Mouse (Mus musculus): Measurements from ENCODE around the gene Sh3pxd2a. TPM values are rescaled to one million over a fixed set of nuclear protein-coding genes. Genes with fewer than 3 reads are reported as not detected.

Gene Sh3pxd2a
- 1.8 and 2.2 TPM in 2 replicates for polyA plus RNA-seq (2015; fragmentation: Nextera tagmentation; extraction: Ambion mirVana)

DNA sequence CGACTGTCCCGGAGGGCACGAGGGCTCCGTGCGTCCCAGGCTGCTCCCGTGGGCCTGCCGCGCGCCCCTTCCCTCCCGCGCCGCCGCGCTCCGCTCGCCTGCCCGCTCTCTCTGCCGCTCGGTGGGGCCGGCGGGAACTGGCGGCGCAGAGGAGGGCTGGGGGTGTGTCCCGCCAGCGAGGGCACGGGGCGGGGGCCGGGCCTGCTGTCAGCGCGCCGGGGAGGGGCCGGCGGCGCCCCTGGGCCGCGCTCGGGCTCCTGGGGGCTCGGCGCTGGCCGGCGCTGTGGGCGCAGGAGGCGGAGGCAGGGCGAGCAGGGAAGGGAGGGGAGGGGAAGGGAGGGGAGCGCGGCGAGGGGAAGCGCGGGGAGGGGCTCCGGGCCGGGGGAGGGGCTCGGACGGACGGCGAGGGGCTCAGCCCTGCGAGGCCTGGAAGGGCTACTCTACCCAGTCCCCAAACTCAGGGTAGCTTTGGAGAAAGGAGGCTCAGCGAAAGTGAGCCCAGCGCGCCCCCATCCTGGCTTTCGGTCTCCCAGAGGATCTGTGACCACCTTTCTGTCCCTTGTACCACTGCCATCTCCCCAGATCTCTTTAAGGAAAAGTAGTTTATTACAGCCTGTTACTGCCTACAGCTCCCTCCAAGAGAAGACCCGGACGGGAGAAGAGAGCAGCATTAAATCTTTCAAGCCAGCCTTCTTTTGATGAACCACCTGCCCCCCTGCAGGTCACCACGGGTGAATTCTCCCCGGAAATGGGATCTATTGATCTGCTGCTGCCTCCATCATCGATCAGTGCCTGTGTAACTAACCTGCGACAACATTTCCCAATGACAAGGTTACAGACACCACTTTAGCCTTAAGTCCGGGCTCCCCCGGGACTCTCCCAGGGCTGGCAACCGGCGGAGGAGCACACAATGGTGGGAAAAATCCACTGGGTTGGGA lies at the start of gene Sh3pxd2a:
Sh3pxd2a (minus strand) TSS at position 98 of the 938 bp plus-strand sequence.
- no peaks in the 10 kb centered on the region for H3K36me3 ChIP-seq (ENCODE audit: control insufficient read depth, insufficient read depth, low read length)
- no peaks in the 10 kb centered on the region for H3K27me3 ChIP-seq (replicated peaks; ENCODE audit: control insufficient read depth, insufficient read depth, low read length)
- H3K9me3 ChIP-seq (ENCODE audit: control insufficient read depth, low read length), result no peaks in the 10 kb centered on the region
- H3K9ac ChIP-seq (ENCODE audit: low read depth, low read length), result peak within 1 kb of the TSS; percentile 89
- peak; percentile 81 for ATAC-seq
- H3K27ac ChIP-seq (ENCODE audit: low read depth, low read length), result peak within 1 kb of the TSS; percentile 75
- H3K4me3 ChIP-seq (ENCODE audit: low read length), result peak within 1 kb of the TSS; percentile 81
- H3K4me1 ChIP-seq (ENCODE audit: control insufficient read depth, insufficient read depth, low read depth, low read length), result peaks cover 31% of the 10 kb centered on the region
- peak within 1 kb of the TSS; percentile 97 for H3K4me2 ChIP-seq (ENCODE audit: low read length)
- WGBS, result 2% methylated on average over 28 of the region's 70 CpGs

DNA sequence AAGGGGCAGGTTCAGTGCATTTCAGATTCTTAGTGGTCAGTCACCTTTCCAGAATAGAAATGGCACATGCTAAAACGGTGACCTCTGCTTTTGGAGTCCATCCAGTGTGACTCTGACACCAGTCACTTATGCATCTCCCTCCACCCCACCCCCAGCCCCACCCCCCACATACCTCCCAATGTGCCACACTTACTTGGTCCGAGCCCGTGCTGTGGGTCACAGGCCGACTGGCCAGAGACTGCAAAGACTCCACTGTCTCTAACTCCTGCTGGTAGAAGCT lies 49.4 kb upstream of the Sh3pxd2a start:
- Histone ChIP-seq H3K9me3 (ENCODE audit: control insufficient read depth, low read length) (no peaks in the 10 kb centered on the region), H3K4me2 (ENCODE audit: low read length) (no peak overlapping the region), H3K4me1 (ENCODE audit: control insufficient read depth, insufficient read depth, low read depth, low read length) (peaks cover 7% of the 10 kb centered on the region), H3K4me3 (ENCODE audit: low read length) (no peak overlapping the region), H3K27ac (ENCODE audit: low read depth, low read length) (no peak overlapping the region), H3K27me3 (replicated peaks; ENCODE audit: control insufficient read depth, insufficient read depth, low read length) (no peaks in the 10 kb centered on the region), H3K9ac (ENCODE audit: low read depth, low read length) (no peak overlapping the region), H3K36me3 (ENCODE audit: control insufficient read depth, insufficient read depth, low read length) (peaks cover 2% of the 10 kb centered on the region; the same call in 1 of the 2 replicates)
- ATAC-seq, result no peak
- WGBS, result 75% methylated on average over 4 of the region's 4 CpGs

DNA sequence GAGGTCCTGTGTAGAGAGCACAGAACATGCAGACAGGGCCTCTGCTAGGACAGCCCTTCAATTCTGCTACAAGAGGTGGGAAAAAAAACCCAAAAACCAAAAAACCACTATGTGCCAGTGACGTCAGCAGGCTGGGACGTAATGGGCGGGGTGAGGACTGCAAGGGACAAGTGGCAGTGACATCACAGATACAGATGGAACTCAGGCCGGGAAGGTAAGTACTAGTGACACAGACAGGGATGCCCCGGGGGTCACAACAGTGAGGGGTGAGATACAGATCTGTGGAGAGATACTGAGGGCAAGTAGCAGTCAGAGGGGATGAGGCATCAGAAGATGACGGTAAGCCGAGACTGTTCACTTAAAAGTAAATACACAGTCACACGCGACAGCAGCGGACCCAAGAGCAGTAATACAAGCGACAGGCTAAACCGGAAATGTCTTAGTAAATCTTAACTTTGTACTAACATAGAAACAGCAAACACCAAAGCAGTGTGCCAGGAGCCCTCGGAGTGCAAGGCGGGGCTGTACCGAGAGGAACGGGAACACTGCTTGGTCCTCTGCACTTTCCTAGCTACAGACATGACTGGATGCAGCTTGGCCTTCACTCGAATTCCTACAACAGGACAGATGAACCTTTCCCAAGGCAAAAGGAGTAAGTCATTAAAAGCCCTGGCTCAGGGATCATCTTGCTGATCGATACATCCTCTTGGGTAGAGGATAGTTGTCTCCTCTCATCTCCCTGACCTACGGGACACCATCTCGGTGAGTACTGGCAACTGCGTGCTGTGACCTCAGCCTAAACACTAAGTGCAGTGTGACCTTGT lies 48.8 kb upstream of the Sh3pxd2a start:
- ATAC-seq, result no peak
- Histone ChIP-seq H3K4me3 (ENCODE audit: low read length) (no peak overlapping the region), H3K9ac (ENCODE audit: low read depth, low read length) (no peak overlapping the region), H3K36me3 (ENCODE audit: control insufficient read depth, insufficient read depth, low read length) (peaks cover 2% of the 10 kb centered on the region; the same call in 1 of the 2 replicates), H3K27me3 (replicated peaks; ENCODE audit: control insufficient read depth, insufficient read depth, low read length) (no peaks in the 10 kb centered on the region), H3K9me3 (ENCODE audit: control insufficient read depth, low read length) (no peaks in the 10 kb centered on the region), H3K27ac (ENCODE audit: low read depth, low read length) (no peak overlapping the region), H3K4me2 (ENCODE audit: low read length) (no peak overlapping the region), H3K4me1 (ENCODE audit: control insufficient read depth, insufficient read depth, low read depth, low read length) (peaks cover 7% of the 10 kb centered on the region)
- 89% methylated on average over 21 of the region's 21 CpGs for WGBS

DNA sequence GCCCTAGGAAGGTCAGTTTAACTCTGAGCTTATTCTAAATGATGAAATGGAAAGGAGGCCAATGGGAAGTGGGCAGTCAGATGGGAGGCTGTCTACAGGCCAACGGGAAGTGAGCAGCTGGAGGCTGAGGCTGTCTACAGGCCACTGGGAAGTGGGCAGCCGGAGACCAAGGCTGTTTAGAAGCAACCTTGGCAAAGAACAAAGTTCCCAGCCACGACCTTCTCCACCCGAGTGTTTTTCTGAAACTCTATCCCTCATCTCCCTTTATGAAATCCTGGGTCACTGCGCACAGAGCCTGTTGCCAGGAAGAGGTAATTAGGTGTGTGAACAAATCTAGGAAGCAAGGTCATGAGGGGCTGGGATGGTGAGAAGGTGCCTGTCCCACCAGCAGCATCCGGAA lies 47.8 kb upstream of the Sh3pxd2a start:
- Histone ChIP-seq H3K9ac (ENCODE audit: low read depth, low read length) (no peak overlapping the region), H3K4me3 (ENCODE audit: low read length) (no peak overlapping the region), H3K4me1 (ENCODE audit: control insufficient read depth, insufficient read depth, low read depth, low read length) (peaks cover 12% of the 10 kb centered on the region), H3K4me2 (ENCODE audit: low read length) (no peak overlapping the region), H3K27me3 (replicated peaks; ENCODE audit: control insufficient read depth, insufficient read depth, low read length) (no peaks in the 10 kb centered on the region), H3K36me3 (ENCODE audit: control insufficient read depth, insufficient read depth, low read length) (peaks cover 2% of the 10 kb centered on the region; the same call in 1 of the 2 replicates), H3K27ac (ENCODE audit: low read depth, low read length) (no peak overlapping the region), H3K9me3 (ENCODE audit: control insufficient read depth, low read length) (no peaks in the 10 kb centered on the region)
- no peak for ATAC-seq
- WGBS, result 81% methylated on average over 6 of the region's 6 CpGs

DNA sequence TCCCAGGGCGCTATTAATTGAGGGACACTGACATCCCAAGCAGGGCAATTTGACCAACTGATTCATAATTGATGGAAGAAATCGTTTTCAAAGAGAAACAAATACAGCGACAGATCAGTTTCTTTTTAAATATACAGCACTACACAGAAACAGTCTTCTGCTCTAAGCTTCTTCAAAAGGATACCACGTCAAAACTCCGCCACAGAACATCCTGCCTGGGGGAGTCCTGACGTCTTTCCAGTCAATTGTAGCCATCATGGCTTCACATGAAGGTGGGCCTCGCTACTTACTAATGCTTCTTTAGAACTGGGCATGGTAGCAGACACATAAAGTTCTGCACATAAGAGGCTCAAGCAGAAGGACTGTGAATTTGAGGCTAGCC lies 47.1 kb upstream of the Sh3pxd2a start:
- ATAC-seq, result no peak
- Histone ChIP-seq H3K27ac (ENCODE audit: low read depth, low read length) (no peak overlapping the region), H3K9ac (ENCODE audit: low read depth, low read length) (no peak overlapping the region), H3K27me3 (replicated peaks; ENCODE audit: control insufficient read depth, insufficient read depth, low read length) (no peaks in the 10 kb centered on the region), H3K9me3 (ENCODE audit: control insufficient read depth, low read length) (no peaks in the 10 kb centered on the region), H3K4me1 (ENCODE audit: control insufficient read depth, insufficient read depth, low read depth, low read length) (peaks cover 12% of the 10 kb centered on the region), H3K4me3 (ENCODE audit: low read length) (no peak overlapping the region), H3K36me3 (ENCODE audit: control insufficient read depth, insufficient read depth, low read length) (peaks cover 2% of the 10 kb centered on the region; the same call in 1 of the 2 replicates), H3K4me2 (ENCODE audit: low read length) (peak overlapping the region; percentile 7; the same call in 1 of the 2 replicates)
- WGBS, result 60% methylated on average over 7 of the region's 7 CpGs

DNA sequence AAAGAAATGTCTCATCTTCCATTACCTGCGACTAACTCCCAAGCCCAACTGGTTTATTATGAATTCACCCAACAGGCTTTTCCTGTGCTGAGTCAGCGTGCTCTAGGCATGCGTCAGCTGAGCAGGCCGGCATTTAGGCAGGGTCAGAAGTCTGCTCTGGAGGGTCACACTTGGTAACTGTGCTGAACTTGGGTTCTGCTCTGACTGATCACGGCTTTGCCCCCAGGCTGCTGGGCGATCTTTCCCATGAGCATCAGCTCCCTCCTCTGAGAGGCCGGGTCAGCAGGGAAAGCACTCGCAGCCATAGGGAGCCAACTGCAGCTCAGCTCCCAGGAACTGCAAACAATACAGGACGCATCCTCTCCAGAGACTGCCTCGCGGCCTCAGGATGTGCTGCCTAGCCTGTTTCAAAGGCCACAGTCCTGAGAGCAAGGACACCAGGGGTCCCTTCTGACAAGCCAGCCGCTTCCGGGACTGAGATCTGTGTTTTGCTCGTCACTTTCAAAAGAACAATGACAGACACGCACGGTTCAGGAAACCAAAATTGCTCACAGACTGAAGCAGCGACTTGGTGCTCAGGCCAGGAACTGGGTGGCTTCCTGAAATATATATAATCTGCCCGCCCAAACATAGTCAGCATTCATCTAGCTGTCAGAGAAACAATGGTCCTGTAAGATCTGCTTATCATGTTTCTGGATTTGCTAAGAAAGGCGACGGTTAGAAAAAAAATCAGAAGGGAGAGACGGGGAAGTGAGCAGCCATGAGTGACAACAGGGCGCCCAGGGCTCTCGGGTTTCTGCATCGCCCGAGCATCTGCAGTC lies 46.5 kb upstream of the Sh3pxd2a start:
- 0 out of 2 replicates have a peak, but pooled peaks have one; percentile 40 for ATAC-seq
- Histone ChIP-seq H3K4me2 (ENCODE audit: low read length) (peak overlapping the region; percentile 31), H3K4me3 (ENCODE audit: low read length) (no peak overlapping the region), H3K36me3 (ENCODE audit: control insufficient read depth, insufficient read depth, low read length) (no peaks in the 10 kb centered on the region; the same call in 1 of the 2 replicates), H3K9ac (ENCODE audit: low read depth, low read length) (peak overlapping the region; percentile 44; the same call in 1 of the 2 replicates), H3K9me3 (ENCODE audit: control insufficient read depth, low read length) (no peaks in the 10 kb centered on the region), H3K27ac (ENCODE audit: low read depth, low read length) (peak overlapping the region; percentile 46), H3K27me3 (replicated peaks; ENCODE audit: control insufficient read depth, insufficient read depth, low read length) (no peaks in the 10 kb centered on the region), H3K4me1 (ENCODE audit: control insufficient read depth, insufficient read depth, low read depth, low read length) (peaks cover 12% of the 10 kb centered on the region)
- WGBS, result 20% methylated on average over 25 of the region's 25 CpGs

DNA sequence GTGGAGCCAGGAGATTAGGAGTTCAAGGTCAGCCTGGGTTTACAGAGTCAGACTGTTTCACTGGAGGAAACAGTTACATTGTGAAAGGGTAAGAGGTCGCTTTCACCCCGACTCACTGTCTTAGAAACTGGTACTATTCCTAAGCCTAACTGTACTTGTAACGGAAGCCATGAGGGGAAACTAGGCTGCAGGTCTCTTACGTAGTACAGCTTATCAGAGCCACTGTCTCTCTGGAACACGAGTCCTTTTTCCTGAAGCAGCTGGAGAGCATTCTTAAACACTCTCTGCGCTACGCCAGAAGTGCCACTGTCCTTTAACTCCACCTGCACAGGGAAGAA lies 45.9 kb upstream of the Sh3pxd2a start:
- Histone ChIP-seq H3K36me3 (ENCODE audit: control insufficient read depth, insufficient read depth, low read length) (no peaks in the 10 kb centered on the region), H3K4me3 (ENCODE audit: low read length) (no peak overlapping the region), H3K9ac (ENCODE audit: low read depth, low read length) (0 out of 2 replicates have a peak overlapping the region, but pooled peaks have one; percentile 44), H3K4me2 (ENCODE audit: low read length) (no peak overlapping the region), H3K9me3 (ENCODE audit: control insufficient read depth, low read length) (no peaks in the 10 kb centered on the region), H3K27me3 (replicated peaks; ENCODE audit: control insufficient read depth, insufficient read depth, low read length) (no peaks in the 10 kb centered on the region), H3K27ac (ENCODE audit: low read depth, low read length) (peak overlapping the region; percentile 46; the same call in 1 of the 2 replicates), H3K4me1 (ENCODE audit: control insufficient read depth, insufficient read depth, low read depth, low read length) (peaks cover 12% of the 10 kb centered on the region)
- no peak for ATAC-seq
- 83% methylated on average over 7 of the region's 7 CpGs for WGBS

DNA sequence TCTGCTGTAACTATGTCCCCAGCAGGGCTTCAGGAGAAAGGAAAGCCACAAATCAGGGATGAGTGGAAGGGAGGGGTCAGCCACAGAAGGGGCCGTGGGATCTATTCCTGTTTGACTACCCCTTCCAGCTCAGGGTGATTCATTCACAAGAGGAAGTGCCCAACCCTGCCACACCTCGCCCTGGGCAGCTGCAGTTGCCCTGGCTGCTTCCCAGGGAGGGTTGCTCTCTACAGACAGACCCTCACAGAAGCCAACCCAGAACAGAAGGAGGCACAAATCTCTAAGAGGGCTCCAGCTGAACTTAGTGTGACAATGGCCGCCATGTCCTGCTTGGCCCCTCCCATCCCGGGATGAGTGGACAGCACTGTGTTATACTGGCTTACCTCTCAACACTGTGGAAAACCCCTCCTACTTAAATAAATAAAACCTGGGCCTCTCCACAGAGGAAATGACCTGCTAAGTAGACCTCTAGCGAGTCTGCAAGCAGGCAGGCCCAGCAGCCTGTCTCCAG lies 44.6 kb upstream of the Sh3pxd2a start:
- Histone ChIP-seq H3K4me2 (ENCODE audit: low read length) (no peak overlapping the region), H3K4me3 (ENCODE audit: low read length) (no peak overlapping the region), H3K36me3 (ENCODE audit: control insufficient read depth, insufficient read depth, low read length) (no peaks in the 10 kb centered on the region), H3K27ac (ENCODE audit: low read depth, low read length) (no peak overlapping the region), H3K9ac (ENCODE audit: low read depth, low read length) (no peak overlapping the region), H3K9me3 (ENCODE audit: control insufficient read depth, low read length) (no peaks in the 10 kb centered on the region), H3K27me3 (replicated peaks; ENCODE audit: control insufficient read depth, insufficient read depth, low read length) (no peaks in the 10 kb centered on the region), H3K4me1 (ENCODE audit: control insufficient read depth, insufficient read depth, low read depth, low read length) (peaks cover 12% of the 10 kb centered on the region)
- no peak for ATAC-seq
- 76% methylated on average over 5 of the region's 5 CpGs for WGBS

Measured in hindbrain, embryonic 16.5 days (tissue).